Mouse (Mus musculus) granulocyte monocyte progenitor cell, adult 5-6 weeks (primary cell): Measurements from ENCODE around the gene Fkbp4. TPM values are rescaled to one million over a fixed set of nuclear protein-coding genes. Genes with fewer than 3 reads are reported as not detected.

Source experiments
- ATAC-seq: replicated peaks from 2 replicates; pipeline ENCODE4 v1.8.0; 2016; ENCODE audit warnings: mild to moderate bottlenecking, moderate TSS enrichment, inconsistent platforms; ENCODE audit not compliant: poor library complexity, severe bottlenecking
- total RNA-seq, 2 experiments: library from RNA; stranded (forward) in 1 of 2; stranded (reverse) in 1 of 2; fragments of 200-712, 200-1000 nt in 1 of 2; fragments of >200 nt in 1 of 2; fragmentation: Nextera tagmentation in 1 of 2; gene quantifications; 2 replicates each; pipeline ENCODE4 v1.2.3; 2014 to 2017

Gene Fkbp4
- total RNA-seq, 2 experiments from 2014 or later = 249 to 331 TPM

DNA sequence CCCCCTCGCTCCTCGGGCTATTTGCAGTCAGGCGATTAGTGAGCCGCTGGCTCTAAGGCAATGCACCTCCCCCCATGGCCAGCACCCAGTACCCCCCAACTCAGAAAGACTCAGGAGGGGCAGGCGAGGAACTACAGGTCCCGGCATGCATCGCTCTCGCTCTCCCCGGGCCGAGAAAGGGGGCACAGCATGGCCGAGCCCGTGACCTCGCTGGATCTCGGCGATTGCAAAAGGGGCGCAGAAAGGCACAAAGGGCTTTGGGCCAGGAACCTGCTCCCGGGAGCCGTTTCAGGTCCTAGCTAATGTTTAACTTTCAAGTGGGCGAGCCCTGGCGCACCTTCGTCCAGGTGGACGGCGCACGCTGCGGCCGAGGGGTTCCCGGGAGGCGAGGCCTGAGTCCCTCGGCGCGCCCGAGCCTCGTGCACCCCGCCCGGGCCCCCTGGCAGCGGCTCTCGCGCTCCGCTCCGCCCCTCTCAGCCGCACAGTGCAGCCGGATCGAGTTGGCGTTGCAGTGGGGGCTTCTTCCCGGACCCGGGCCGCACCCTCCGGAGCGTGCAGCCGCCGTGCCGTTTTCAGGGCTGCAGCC lies 653 bp downstream of the Fkbp4 start:
- ATAC-seq = peak; percentile 56

DNA sequence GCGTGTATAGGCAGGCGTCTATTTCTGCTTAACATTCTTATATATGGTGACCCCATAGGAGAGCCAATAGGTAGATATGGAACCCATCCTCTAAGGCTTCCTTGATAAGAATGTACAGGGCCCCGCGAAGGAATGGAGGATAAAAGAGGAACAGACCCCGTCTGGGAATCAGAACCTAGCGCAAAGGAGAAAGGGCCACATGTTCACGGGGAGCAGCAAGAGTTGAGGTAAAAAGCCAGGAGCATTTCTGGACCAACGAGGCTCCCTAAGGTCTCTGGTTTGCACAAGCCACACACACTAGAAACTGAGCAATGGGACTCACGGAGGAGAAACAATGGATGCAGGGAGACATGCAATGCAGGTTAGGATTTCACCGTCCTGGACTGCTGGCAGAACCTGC lies 1.2 kb downstream of the Fkbp4 start:
- ATAC-seq = 0 out of 2 replicates have a peak, but pooled peaks have one; percentile 9

DNA sequence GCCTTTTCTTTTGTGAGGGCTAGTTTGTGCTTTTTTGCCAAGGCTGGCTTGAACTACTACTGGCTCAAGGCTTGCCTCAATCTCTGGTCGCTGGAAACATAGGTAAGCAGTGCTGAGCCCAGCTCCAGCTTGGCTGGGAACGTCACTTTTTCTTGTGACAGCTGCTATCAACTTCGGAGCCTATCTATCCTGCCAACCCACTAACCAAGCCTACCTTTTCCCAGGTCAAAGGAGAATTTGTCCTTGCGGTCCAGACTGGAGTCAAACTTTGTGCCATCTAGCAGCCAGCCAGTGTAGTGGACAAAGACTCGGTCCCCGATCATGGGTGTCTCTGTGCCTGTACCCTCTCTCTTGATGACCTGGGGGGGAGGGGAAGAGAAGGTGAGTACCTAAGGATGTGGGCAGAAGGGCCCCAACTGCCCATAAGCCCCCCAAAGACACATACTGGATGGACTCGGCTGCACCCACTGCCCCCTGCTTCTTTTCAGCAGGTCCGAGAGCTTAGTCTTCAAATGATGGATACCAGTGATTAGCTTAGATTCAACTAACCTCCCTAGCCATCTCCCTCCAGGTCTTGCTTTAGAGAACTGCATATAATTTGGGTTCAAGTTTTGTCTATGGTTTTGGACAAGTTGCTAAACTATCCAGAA lies 2.0 kb downstream of the Fkbp4 start:
- no peak for ATAC-seq

DNA sequence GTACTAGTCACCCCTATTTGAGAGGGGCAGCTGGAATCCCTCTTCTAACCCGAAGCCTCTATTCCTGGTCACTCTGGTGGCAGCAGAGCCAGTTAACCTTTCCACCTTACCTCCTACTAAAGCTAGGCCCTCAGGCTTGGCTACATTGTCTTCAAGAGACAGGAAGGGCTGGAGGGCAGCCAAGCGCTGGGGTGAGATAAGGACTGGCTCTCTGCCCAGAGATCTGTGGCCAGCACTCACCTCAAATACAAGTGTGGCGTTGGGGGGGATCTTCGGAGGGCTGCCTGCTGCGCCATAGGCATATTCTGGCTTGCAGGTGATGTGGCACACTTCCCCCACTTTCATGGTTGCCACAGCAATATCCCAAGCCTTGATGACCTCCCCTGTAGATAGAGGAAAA lies 3.0 kb downstream of the Fkbp4 start:
- ATAC-seq = no peak

DNA sequence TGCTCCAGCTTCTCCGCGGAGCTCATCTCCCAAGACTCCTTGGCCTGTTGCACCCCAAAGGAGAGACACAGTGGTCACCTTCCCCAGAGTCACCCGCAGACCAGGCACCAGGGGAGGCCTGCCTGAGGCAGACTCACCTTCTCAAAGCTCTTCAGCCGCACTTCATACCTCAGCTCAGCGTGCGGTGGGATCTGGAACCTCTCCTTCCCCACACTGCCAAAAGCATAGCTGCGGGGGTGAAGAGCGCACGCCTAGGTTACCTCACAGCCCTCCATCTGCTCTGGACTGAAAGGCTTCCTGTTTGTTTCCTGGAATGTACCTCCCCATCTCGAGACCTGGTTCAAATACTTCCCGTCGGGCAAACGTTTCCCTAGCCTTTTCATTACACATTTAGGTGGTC lies 4.9 kb downstream of the Fkbp4 start:
- no peak for ATAC-seq

DNA sequence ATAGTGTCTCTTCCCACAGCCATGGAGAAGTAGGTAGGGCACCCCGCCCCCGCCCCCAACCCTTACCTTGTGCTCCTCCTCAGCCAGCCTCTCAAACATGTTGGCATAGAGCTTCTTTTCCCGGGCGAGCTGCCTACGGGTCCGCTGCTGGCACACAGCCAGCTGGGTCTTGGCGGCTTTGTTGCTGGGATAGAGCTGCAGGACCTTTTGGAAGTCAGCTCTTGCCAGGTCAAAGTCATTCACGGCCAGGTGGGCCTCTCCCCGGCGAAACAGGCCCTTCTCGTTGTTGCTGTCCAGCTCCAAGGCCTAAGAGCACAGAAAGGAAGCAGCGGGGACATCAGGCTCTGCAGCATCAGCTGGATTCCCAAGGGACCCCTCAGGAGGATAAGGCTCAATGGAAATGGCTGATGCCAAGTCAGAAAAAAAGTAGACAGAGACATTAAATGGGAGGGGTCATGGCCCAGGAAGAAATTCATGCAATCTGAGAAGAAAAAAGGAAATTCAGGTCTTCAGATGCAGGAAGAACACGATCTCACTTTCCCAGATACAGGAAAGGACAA lies 6.0 kb downstream of the Fkbp4 start:
- ATAC-seq = no peak

DNA sequence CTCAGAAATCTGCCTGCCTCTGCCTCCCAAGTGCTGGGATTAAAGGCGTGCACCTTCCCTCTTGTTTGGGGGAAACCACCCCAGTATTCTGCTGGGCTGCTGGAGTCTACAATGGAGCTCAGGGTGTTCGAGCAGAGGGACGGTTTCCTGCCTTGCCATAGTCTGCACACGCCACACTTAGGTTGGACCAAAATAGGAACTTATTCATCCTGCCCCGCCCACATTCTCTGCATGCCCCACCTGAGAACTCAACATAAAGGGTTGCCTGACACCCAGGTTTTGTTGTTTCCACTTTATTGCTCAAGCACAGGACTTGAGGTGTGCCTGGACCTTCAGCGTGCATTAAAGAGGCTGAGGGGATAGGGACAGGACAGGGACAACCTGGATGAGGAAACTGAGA lies 8.7 kb downstream of the Fkbp4 start:
- ATAC-seq = no peak

DNA sequence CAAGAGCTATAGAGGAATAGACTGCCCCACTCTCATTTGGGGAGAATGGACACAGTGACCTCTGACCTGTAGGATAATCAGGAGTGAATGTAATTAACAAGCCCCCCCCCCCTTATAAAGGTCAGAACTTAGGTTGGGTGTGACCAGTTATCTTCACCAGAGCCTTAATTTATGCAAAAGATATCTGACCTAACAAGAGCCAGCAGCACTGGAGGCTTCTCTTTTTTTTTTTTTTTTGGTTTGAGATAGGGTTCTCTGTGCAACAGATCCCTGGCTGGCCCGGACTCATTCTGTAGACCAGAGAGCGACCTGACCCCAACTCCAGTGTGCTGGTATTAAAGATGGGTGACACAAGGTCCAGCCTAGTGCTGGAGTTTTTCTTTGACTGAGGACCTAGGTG lies 9.2 kb downstream of the Fkbp4 start:
- ATAC-seq = no peak

DNA sequence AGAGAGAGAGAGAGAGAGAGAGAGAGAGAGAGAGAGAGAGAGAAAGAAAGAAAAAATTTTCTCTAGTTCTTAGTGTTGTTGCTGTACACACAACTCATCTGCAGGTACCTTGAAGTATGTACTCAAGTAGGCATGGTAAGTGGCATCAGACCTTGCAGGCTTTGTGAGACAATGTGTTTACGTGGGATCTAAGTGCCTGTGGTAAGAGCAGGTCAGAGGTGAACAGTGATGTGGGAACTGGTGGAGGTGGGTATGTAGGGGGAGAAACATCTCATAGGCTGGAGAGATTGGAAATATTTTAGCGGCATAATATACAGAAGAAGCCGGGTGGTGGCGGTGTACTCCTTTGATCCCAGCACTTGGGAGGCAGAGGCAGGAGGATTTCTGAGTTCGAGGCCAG lies 10.9 kb downstream of the Fkbp4 start:
- no peak for ATAC-seq

DNA sequence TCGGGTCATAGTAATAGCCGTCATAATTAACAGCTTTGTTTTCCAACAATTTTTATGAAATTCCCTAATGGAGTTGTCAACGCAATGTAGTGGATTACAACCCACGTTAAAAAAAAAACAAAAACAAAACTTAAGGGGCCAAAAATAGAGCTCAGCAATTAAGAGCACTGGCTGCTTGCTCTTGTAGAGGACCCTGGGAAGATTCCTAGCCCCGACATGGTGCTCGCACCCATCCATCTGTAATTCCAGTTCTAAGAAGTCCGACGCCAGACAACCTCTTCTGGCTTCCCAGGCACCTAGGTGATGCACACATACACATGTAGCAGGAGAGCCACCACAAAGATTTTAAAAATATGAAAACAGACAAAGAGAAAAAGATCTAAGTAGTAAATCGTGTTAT lies 13.4 kb downstream of the Fkbp4 start:
- no peak for ATAC-seq

DNA sequence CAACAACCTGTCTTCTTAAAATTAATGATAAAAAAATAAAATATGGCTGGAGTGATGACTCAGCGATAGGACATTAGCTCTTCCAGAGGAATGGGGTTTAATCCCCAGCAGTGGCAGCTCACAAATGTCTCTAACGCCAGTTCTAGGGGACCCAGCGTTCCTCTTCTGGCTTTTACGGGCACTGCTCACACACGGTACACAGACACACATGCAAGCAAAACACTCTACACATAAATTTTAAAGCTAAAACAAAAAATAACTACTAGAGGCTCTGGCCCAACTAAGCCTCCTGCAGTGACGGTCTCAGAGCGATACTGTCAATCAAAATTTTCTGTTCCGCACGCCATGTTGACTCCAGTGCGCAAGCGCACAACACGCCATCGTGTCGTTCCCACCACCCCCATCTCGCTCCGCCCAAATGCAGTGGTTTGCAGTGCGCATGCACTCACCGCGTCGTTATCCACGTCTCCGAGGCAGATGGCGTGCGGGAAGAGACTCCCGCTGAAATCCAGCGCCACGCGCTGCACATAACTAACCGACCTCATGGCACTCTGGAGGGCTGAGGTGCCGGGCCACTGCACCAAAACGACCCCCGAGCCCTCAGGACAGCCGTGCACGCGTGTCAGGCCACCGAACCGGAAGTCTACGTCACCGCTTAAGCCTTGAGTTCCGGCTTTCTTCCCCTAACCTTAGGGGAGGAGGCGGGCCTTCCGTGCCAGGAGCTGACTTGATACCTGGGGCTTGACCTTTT lies 14.0 kb downstream of the Fkbp4 start, which contains the start of gene Itfg2:
Gene Itfg2 (minus strand): TSS at position 663 of the 751 bp plus-strand sequence.
- ATAC-seq = peak; percentile 90

DNA sequence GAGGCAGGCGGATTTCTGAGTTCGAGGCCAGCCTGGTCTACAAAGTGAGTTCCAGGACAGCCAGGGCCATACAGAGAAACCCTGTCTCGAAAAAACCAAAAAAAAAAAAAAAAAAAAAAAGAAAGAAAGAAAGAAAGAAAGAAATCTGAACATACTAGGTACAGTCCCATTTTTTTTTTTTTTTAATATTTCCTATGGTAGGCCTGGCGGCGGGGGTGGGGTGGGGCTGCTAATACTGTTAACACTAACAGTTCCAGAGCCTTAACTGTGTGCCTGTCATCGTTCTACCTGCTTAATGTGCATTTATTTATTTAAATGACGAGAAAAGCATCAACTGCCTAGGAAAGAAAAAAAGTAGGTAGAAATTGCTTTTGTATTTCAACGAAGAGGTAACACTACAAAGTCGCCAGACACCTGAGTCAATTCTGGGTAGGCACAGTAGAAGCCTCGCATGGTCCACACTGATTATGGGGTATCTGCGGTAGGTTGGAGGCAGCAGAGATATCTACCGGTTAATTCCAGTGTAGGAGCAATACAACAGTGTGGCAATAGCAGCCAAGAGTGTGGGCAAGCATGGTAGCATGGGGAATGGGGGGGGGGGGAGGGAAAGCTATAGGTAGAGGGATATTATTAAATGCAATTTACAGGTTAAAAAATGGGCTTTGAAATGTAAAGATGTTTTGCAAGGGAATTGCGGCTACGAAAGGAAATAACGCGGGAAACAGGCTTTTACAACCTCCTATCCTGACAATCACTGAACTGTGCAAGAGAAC lies 14.8 kb downstream of the Fkbp4 start:
- peak; percentile 31; the same call in 1 of the 2 replicates for ATAC-seq

DNA sequence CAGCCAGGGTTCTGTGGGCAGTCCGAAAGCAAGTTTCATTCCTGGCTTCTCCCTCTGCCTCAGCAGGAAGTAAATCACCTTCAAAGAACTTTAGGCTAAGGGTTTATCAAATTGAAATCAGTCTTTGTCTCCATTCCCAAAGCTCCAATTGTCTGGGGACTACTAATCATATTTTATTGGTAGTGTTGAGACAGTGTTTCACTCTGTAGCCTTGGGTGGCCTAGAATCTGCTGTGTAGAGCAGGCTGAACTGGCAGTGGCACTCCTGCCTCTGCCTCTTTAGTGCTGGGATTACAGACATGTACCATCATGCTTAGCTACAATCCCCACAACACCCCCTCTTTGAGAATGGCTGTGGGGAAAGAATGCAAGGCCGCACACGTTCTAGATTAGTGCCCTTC lies 17.0 kb downstream of the Fkbp4 start:
- ATAC-seq = no peak

DNA sequence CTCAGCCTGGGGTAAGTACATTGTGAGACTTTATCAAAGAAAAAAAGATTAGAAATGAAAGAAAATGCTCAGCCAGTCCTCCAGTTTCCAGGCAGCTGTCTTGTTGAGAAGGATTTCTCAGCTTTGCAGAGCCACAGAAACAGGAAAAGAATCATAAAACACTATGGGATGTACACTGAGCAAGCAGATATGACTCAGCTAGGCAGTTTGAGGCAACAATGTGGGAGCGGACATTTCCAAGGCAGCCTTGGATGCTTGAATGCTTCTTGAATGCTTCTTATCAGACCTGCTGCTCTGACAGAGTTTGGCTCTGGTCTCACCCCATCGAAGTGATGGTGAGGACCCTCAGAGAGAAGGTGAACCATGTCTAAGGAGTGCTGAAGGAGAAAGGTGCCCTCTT lies 17.4 kb downstream of the Fkbp4 start:
- ATAC-seq = no peak

DNA sequence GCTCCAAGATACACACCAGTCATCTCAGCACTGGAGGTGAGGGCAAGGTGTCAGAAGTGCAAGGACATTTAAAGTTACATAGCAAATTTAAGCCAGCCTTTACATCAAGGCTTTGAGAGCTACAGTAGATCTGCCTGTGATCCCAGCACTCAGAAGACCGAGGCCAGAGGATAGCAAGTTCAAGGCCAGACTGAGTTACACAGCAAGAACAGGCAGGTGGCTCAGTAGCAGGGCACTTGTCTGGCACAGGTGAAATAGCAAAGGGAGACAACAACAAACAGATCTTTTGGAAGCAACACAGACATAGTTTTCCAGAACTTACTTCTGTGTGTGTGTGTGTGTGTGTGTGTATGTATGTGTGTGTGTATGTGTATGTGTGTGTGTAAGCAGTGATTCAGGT lies 20.4 kb downstream of the Fkbp4 start:
- no peak for ATAC-seq

DNA sequence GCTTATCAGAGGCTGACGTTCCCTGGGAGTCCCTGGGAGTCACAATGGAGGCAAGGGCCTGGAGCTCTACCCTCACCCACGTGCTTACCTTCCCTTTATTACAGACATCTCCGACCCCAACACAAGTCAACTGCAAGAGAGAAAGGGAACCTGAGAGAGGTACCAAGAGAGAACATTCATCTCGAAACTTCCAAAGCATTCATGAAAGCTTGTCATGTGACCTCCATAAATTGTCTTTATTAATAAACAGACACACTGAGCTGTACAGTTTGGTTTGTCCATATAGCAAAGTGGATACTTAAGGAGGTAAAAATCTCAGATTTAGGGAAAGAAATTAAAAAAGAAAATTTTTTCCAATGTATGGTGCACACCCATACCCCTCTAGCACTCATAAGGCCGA lies 22.3 kb downstream of the Fkbp4 start:
- no peak for ATAC-seq

DNA sequence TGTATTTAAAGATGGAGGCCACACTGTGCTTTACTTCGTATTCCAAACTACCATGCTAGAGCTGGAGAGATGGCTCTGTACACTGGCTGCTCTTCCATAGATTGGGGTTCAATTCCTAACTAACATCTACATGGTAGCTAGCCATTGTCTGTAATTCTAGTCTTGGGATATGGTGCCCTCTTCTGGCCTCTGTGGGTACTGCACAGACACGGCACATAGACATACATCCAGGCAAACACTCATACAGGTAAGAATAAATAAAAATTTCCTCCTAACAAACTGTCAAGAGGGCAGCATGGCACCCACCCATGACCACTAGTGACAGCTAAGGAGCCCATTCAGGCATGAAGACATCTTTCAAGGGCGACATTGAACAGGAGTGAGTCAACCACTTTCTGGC lies 27.4 kb downstream of the Fkbp4 start:
- peak; percentile 45 for ATAC-seq

DNA sequence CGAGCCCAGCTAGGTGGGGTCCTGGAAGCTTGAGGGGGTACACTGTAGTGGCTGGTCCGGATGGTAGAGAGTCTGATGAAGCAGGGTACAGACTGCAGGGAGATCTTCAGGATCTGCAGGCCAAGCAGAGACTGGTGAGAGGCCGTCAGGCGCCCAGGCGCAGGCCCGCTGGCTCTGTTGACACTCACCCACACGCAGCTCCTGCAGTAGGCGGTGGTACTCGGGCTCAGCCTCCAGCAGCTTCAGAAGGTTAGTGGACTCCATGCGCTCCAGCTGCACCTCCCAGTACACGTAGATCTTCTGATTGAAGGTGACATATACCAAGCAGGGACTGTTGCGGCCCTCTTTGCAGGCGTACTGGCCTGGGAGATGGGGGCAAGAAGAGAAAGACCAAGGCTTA lies 28.2 kb downstream of the Fkbp4 start:
- no peak for ATAC-seq

DNA sequence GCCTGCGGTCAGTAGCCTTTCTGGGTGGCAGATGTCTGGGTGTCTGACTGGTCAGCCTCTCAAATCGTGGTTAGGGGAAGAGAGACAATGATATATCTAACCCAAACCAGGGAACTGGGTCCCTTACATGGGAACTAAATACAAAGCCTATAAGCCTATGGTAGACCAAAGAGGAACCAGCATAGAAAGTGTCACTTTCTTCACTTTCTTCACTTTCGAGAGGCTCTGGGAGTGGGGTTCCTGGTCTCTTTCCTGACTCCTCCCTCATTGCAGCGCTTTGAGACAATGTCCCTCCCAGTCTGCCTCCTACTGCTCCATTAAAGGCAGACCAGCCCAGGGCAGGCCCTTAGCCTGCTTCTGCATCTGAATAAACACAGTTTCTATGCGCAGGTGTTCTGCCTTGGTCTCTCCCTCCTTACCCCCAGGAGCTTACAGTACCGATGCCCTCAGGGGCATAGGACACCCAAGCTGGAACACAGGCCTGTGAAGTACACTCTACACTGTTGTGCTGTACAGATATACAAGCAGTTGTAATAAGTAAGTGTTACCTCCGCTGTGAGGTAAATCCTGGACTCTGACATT lies 29.8 kb downstream of the Fkbp4 start:
- peak; percentile 76 for ATAC-seq

DNA sequence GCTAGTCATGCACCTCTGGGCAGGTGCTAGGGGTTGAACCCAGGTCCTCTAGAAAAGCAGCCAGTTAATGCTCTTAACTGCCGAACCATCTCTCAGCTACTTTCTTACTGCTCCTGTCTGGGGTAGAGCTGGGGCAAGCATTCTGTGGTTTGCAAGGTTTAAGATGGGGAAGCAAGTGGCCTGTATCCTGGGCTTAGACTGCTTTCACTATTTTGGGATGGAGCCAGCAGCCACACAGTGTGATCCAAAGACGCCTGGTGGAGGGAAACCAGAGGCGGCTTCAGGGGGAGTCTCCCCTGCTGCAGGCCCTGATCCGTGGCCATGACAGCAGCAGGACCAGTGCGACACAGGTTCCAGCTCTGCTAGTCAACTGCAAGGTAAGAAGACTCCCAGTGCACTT lies 33.8 kb downstream of the Fkbp4 start:
- 0 out of 2 replicates have a peak, but pooled peaks have one; percentile 8 for ATAC-seq
